Mouse (Mus musculus): ENCODE results near the gene Mical3.

GRCm38 (mm10) chr6:120934176-120934575, 196.6 kb downstream of the Mical3 start:
- TF ChIP-seq POLR2A (IDR thresholded peaks at IDR 0.05; ENCODE audit: insufficient read depth, low read length) (no peak), EP300 (IDR thresholded peaks at IDR 0.05; ENCODE audit: insufficient read depth, low read depth, low read length) (no peak), CTCF (IDR thresholded peaks at IDR 0.05; ENCODE audit: low read depth, low read length) (no peak)
